Mouse (Mus musculus): ENCODE data around the gene Dnajc11.

DNA sequence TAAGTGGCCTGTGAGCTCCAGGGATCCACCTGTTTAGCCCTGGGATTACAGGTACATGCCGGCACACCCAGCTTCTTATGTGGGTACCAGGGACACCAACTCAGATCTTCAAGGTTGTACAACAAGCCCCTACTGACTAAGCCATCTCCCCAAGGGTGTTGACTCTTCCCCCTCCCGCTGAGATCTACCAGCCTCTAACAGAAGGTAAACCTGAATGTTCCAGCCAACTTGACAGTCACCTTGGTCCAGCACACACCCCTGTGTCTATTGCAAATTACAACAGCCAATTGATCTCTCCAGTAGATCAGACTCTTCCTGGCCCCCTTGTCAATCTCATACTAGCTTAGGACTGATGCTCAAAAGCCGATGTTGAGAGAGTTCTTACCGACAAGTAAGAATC, 27.9 kb upstream of the Dnajc11 start:
- TF ChIP-seq CTCF (IDR thresholded peaks at IDR 0.05; ENCODE audit: borderline replicate concordance, insufficient read depth, low read length) (no peak), POLR2A (IDR thresholded peaks at IDR 0.05; ENCODE audit: low read depth, low read length) (no peak)
